In genomic region chr2:29820025-29820817, GRCm38 (mm10) we compare ENCODE assay signal across 8 mouse cellular contexts. TPM values are rescaled to one million over a fixed set of nuclear protein-coding genes. Genes with fewer than 3 reads are reported as not detected.
DNase-seq lines count a peak whose midpoint lies in the region; ATAC-seq lines count a peak whose summit lies in the region.

Gene Urm1 (plus strand): TSS chr2:29820075.

- H3K36me3 ChIP-seq in hindbrain, embryonic 12.5 days, result peaks cover 17% of the 10 kb centered on the region

- peaks cover 28% of the 10 kb centered on the region for H3K4me1 ChIP-seq in hindbrain, embryonic 12.5 days

- peak within 1 kb of the TSS; percentile 32 for H3K4me3 ChIP-seq in hindbrain, embryonic 12.5 days

- peak within 1 kb of the TSS; percentile 96 for H3K27ac ChIP-seq in hindbrain, embryonic 12.5 days

- no peaks in the 10 kb centered on the region for H3K27me3 ChIP-seq in hindbrain, embryonic 12.5 days

- peak; percentile 82 for ATAC-seq in hindbrain, embryonic 12.5 days (ENCODE audit: low FRiP score)

- H3K9me3 ChIP-seq in hindbrain, embryonic 12.5 days (replicated peaks), result no peaks in the 10 kb centered on the region

- peak; percentile 93 for DNase-seq in WW6 (ENCODE audit: low read depth, low spot score)
- peak; percentile 81 to 82 for DNase-seq in cerebellum, postnatal 10 days
- DNase-seq in frontal cortex, postnatal 14 days (ENCODE audit: low spot score in 2 of 2), result peak; percentile 58 to 64
- peak; percentile 47 to 57 for DNase-seq in layer of hippocampus, postnatal 25 days (ENCODE audit: extremely low spot score in 1 of 2, low spot score in 1 of 2)
- peak; percentile 65 for DNase-seq in lung, postnatal 36 days
- peak; percentile 97 for DNase-seq in retina, postnatal 1 day
- peak; percentile 38 for DNase-seq in urinary bladder, postnatal 25 days (ENCODE audit: low spot score)

- H3K4me2 ChIP-seq in hindbrain, embryonic 12.5 days (replicated peaks), result peak within 1 kb of the TSS; percentile 56

- H3K9ac ChIP-seq in hindbrain, embryonic 12.5 days, result peak within 1 kb of the TSS; percentile 65

- WGBS in hindbrain, embryonic 12.5 days, result under 1% methylated on average over 35 of the region's 35 CpGs

RNA-seq across cellular contexts. Expression of gene Urm1, which starts in this region (rescaled TPM):
- polyA plus RNA-seq in hindbrain, embryonic 12.5 days (2016; fragmentation: Nextera tagmentation; extraction: Ambion mirVana), result 16.4 and 19.5 TPM in 2 replicates
- total RNA-seq in layer of hippocampus, postnatal 25 days (2021), result 10 to 100 TPM; 48.0 to 56.8 TPM

Comparison
In these comparisons a context has a peak if more than half of its experiments do, and no peak if none do; other contexts are left out.
1. Peak in every context shown above with its lines: DNase-seq, ATAC-seq, H3K4me3 ChIP-seq and H3K27ac ChIP-seq.
2. DNase-seq: peak in every context shown above with its lines; median percentile 97 in retina, postnatal 1 day; 93 in WW6; 82 in cerebellum, postnatal 10 days; 65 in lung, postnatal 36 days; 61 in frontal cortex, postnatal 14 days; 52 in layer of hippocampus, postnatal 25 days; 38 in urinary bladder, postnatal 25 days.